Mouse (Mus musculus) hindbrain, embryonic 11.5 days (tissue): ENCODE measurements around the gene Izumo1. TPM values are rescaled to one million over a fixed set of nuclear protein-coding genes. Genes with fewer than 3 reads are reported as not detected.
A peak's percentile ranks its signal among the peaks of the same experiment; 100 is the strongest.

ENCODE experiments used
- ATAC-seq: fragments of 200-750 bp; cut with Nextera tagmentation; 2 replicates; pipeline ENCODE4 v1.8.0; 2017; ENCODE audit warnings: mild to moderate bottlenecking, moderate TSS enrichment, moderate library complexity; ENCODE audit not compliant: low FRiP score
- DNase-seq: peaks from one replicate; pipeline ENCODE4 v3.0.0-alpha.2; 2015; ENCODE audit warnings: low spot score
- H3K27ac ChIP-seq: fragments of 300-500 bp; sonication (generic); 2 replicates; pipeline ENCODE4 v1.5.1; 2014; ENCODE audit warnings: mild to moderate bottlenecking, low read depth, low read length
- H3K27me3 ChIP-seq: fragments of 300-500 bp; sonication (generic); 2 replicates; pipeline ENCODE4 v1.6.1; 2014; ENCODE audit warnings: mild to moderate bottlenecking, low read length, moderate library complexity, mixed read lengths; ENCODE audit not compliant: control insufficient read depth, insufficient read depth
- H3K36me3 ChIP-seq: fragments of 300-500 bp; sonication (generic); 2 replicates; pipeline ENCODE4 v1.6.1; 2014; ENCODE audit warnings: mild to moderate bottlenecking, low read length, moderate library complexity, mixed read lengths; ENCODE audit not compliant: control insufficient read depth, insufficient read depth
- H3K4me1 ChIP-seq: fragments of 300-500 bp; sonication (generic); replicated peaks from 2 replicates; pipeline ENCODE4 v1.6.1; 2014; ENCODE audit warnings: low read length, mixed read lengths; ENCODE audit not compliant: control insufficient read depth, insufficient read depth
- H3K4me2 ChIP-seq: fragments of 300-500 bp; sonication (generic); replicated peaks from 2 replicates; pipeline ENCODE4 v1.6.1; 2014; ENCODE audit warnings: mild to moderate bottlenecking, low read depth, low read length
- H3K4me3 ChIP-seq: fragments of 300-500 bp; sonication (generic); 2 replicates; pipeline ENCODE4 v1.5.1; 2014; ENCODE audit warnings: low read depth, low read length
- H3K9ac ChIP-seq: fragments of 300-500 bp; sonication (generic); 2 replicates; pipeline ENCODE4 v1.6.1; 2014; ENCODE audit warnings: low read depth, low read length
- H3K9me3 ChIP-seq: fragments of 300-500 bp; sonication (generic); 2 replicates; pipeline ENCODE4 v1.6.1; 2016; ENCODE audit warnings: low read length; ENCODE audit not compliant: control insufficient read depth
- WGBS: fragments of 180-500 bp; shearing (Covaris S2); extraction: QIAGEN DNeasy Blood & Tissue Kit; methylation state at CpG from one replicate; pipeline ENCODE4 v1.1.7; 2014; 5-methylcytosine and 5-hydroxymethylcytosine counted together
- polyA plus RNA-seq: library from polyadenylated mRNA; unstranded; fragments of >200 nt; fragmentation: Nextera tagmentation; extraction: Ambion mirVana; gene quantifications from 2 replicates; pipeline ENCODE4 v1.2.1, GENCODE M21; 2014

Gene Izumo1
- polyA plus RNA-seq, 1 experiment from 2014 or later: 0.12 TPM

- no peaks in the 10 kb centered on the region for H3K4me1 ChIP-seq
- H3K9me3 ChIP-seq: no peaks in the 10 kb centered on the region
- no peaks in the 10 kb centered on the region for H3K27me3 ChIP-seq
- H3K4me2 ChIP-seq: no peak overlapping the region
- H3K27ac ChIP-seq: no peak overlapping the region
- H3K36me3 ChIP-seq: no peaks in the 10 kb centered on the region
- ATAC-seq (no peak), DNase-seq (no peak)
- H3K4me3 ChIP-seq: no peak overlapping the region
- H3K9ac ChIP-seq: no peak overlapping the region
- 70% methylated on average over 3 of the region's 3 CpGs for WGBS
Observed at GRCm38 (mm10) chr7:45590874-45591273, 30.7 kb upstream of the Izumo1 start.

GRCm38 (mm10) chr7:45591880-45592279, 29.7 kb upstream of the Izumo1 start:
- H3K4me1 ChIP-seq: no peaks in the 10 kb centered on the region
- H3K4me3 ChIP-seq: no peak overlapping the region
- no peaks in the 10 kb centered on the region for H3K27me3 ChIP-seq
- H3K9me3 ChIP-seq: no peaks in the 10 kb centered on the region
- H3K36me3 ChIP-seq: no peaks in the 10 kb centered on the region
- ATAC-seq (no peak), DNase-seq (no peak)
- WGBS: 81% methylated on average over 7 of the region's 7 CpGs
- no peak overlapping the region for H3K4me2 ChIP-seq
- H3K27ac ChIP-seq: no peak overlapping the region
- no peak overlapping the region for H3K9ac ChIP-seq

- ATAC-seq: no peak
- H3K27me3 ChIP-seq: no peaks in the 10 kb centered on the region
- H3K4me1 ChIP-seq: no peaks in the 10 kb centered on the region
- no peak overlapping the region for H3K9ac ChIP-seq
- H3K4me2 ChIP-seq: no peak overlapping the region
- no peaks in the 10 kb centered on the region for H3K9me3 ChIP-seq
- H3K36me3 ChIP-seq: no peaks in the 10 kb centered on the region
- 27% methylated on average over 10 of the region's 10 CpGs for WGBS
- DNase-seq: peak; percentile 80
- no peak overlapping the region for H3K27ac ChIP-seq
- H3K4me3 ChIP-seq: no peak overlapping the region
Observed at GRCm38 (mm10) chr7:45593118-45593815, 28.3 kb upstream of the Izumo1 start.

- H3K9ac ChIP-seq: no peak overlapping the region
- no peaks in the 10 kb centered on the region for H3K4me1 ChIP-seq
- DNase-seq (no peak), ATAC-seq (no peak)
- H3K36me3 ChIP-seq: no peaks in the 10 kb centered on the region
- 86% methylated on average over 4 of the region's 4 CpGs for WGBS
- H3K9me3 ChIP-seq: no peaks in the 10 kb centered on the region
- no peaks in the 10 kb centered on the region for H3K27me3 ChIP-seq
- no peak overlapping the region for H3K27ac ChIP-seq
- no peak overlapping the region for H3K4me2 ChIP-seq
- no peak overlapping the region for H3K4me3 ChIP-seq
Observed at GRCm38 (mm10) chr7:45595176-45595575, 26.4 kb upstream of the Izumo1 start.

GRCm38 (mm10) chr7:45596107-45596506, 25.5 kb upstream of the Izumo1 start:
- 85% methylated on average over 1 of the region's 1 CpGs for WGBS
- no peak for ATAC-seq

GRCm38 (mm10) chr7:45597013-45597412, 24.6 kb upstream of the Izumo1 start:
- Histone ChIP-seq H3K4me2 (no peak overlapping the region), H3K27me3 (no peaks in the 10 kb centered on the region), H3K9me3 (no peaks in the 10 kb centered on the region), H3K27ac (no peak overlapping the region), H3K4me1 (no peaks in the 10 kb centered on the region), H3K36me3 (no peaks in the 10 kb centered on the region), H3K9ac (no peak overlapping the region), H3K4me3 (no peak overlapping the region)
- DNase-seq: no peak
- 89% methylated on average over 5 of the region's 5 CpGs for WGBS
- ATAC-seq: no peak

More at GRCm38 (mm10) chr7:45596107-45596506, 25.5 kb upstream of the Izumo1 start:
- DNase-seq: no peak
- no peaks in the 10 kb centered on the region for H3K27me3 ChIP-seq
- H3K4me2 ChIP-seq: no peak overlapping the region
- H3K4me3 ChIP-seq: no peak overlapping the region
- no peak overlapping the region for H3K27ac ChIP-seq
- no peak overlapping the region for H3K9ac ChIP-seq
- no peaks in the 10 kb centered on the region for H3K4me1 ChIP-seq
- H3K9me3 ChIP-seq: no peaks in the 10 kb centered on the region
- no peaks in the 10 kb centered on the region for H3K36me3 ChIP-seq

- no peaks in the 10 kb centered on the region for H3K27me3 ChIP-seq
- ATAC-seq: no peak
- H3K4me2 ChIP-seq: no peak overlapping the region
- no peaks in the 10 kb centered on the region for H3K9me3 ChIP-seq
- H3K4me1 ChIP-seq: no peaks in the 10 kb centered on the region
- no peak overlapping the region for H3K4me3 ChIP-seq
- no peak for DNase-seq
- no peaks in the 10 kb centered on the region for H3K36me3 ChIP-seq
- no peak overlapping the region for H3K9ac ChIP-seq
- WGBS: 86% methylated on average over 6 of the region's 6 CpGs
- H3K27ac ChIP-seq: no peak overlapping the region
Observed at GRCm38 (mm10) chr7:45597527-45597926, 24.1 kb upstream of the Izumo1 start.

- no peaks in the 10 kb centered on the region for H3K27me3 ChIP-seq
- no peak overlapping the region for H3K4me3 ChIP-seq
- no peaks in the 10 kb centered on the region for H3K36me3 ChIP-seq
- DNase-seq (peak; percentile 5), ATAC-seq (no peak)
- H3K27ac ChIP-seq: no peak overlapping the region
- no peaks in the 10 kb centered on the region for H3K9me3 ChIP-seq
- 60% methylated on average over 17 of the region's 18 CpGs for WGBS
- no peak overlapping the region for H3K4me2 ChIP-seq
- H3K9ac ChIP-seq: no peak overlapping the region
- H3K4me1 ChIP-seq: no peaks in the 10 kb centered on the region
Observed at GRCm38 (mm10) chr7:45598960-45599879, 22.4 kb upstream of the Izumo1 start.
